Mouse (Mus musculus) forebrain, embryonic 11.5 days (tissue): ENCODE results near the gene Rtn4. TPM values are rescaled to one million over a fixed set of nuclear protein-coding genes. Genes with fewer than 3 reads are reported as not detected.
"Not testable (repeated sequence)": the region's sequence is repeated elsewhere in the genome, so short reads cannot be mapped to it uniquely, and the experiment has no call there.

Source experiments
- ATAC-seq: fragments of 200-750 bp; cut with Nextera tagmentation; replicated peaks from 2 replicates; pipeline ENCODE4 v1.8.0; 2017; ENCODE audit warnings: moderate TSS enrichment; ENCODE audit not compliant: low FRiP score
- DNase-seq: peaks from one replicate; pipeline ENCODE4 v3.0.0-alpha.2; 2017; ENCODE audit warnings: low spot score
- H3K27ac ChIP-seq: fragments of 300-500 bp; sonication (generic); 2 replicates; pipeline ENCODE4 v1.5.1; 2014; ENCODE audit warnings: low read depth, low read length
- H3K27me3 ChIP-seq: fragments of 300-500 bp; sonication (generic); 2 replicates; pipeline ENCODE4 v1.6.1; 2014; ENCODE audit warnings: mild to moderate bottlenecking, low read length, mixed read lengths; ENCODE audit not compliant: control insufficient read depth, insufficient read depth
- H3K36me3 ChIP-seq: fragments of 300-500 bp; sonication (generic); 2 replicates; pipeline ENCODE4 v1.6.1; 2014; ENCODE audit warnings: mild to moderate bottlenecking, low read length, moderate library complexity, mixed read lengths; ENCODE audit not compliant: control insufficient read depth, insufficient read depth
- H3K4me1 ChIP-seq: fragments of 300-500 bp; sonication (generic); replicated peaks from 2 replicates; pipeline ENCODE4 v1.6.1; 2014; ENCODE audit warnings: low read length, mixed read lengths; ENCODE audit not compliant: control insufficient read depth, insufficient read depth
- H3K4me2 ChIP-seq: fragments of 300-500 bp; sonication (generic); 2 replicates; pipeline ENCODE4 v1.6.1; 2014; ENCODE audit warnings: low read depth, mild to moderate bottlenecking, low read length, moderate library complexity, mixed read lengths; ENCODE audit not compliant: severe bottlenecking
- H3K4me3 ChIP-seq: fragments of 300-500 bp; sonication (generic); 2 replicates; pipeline ENCODE4 v1.5.1; 2014; ENCODE audit warnings: low read depth, low read length
- H3K9ac ChIP-seq: fragments of 300-500 bp; sonication (generic); 2 replicates; pipeline ENCODE4 v1.6.1; 2014; ENCODE audit warnings: low read length
- H3K9me3 ChIP-seq: fragments of 300-500 bp; sonication (generic); 2 replicates; pipeline ENCODE4 v1.6.1; 2016; ENCODE audit warnings: low read length, mixed read lengths; ENCODE audit not compliant: control insufficient read depth
- WGBS: fragments of 180-500 bp; shearing (Covaris S2); extraction: QIAGEN DNeasy Blood & Tissue Kit; methylation state at CpG from one replicate; pipeline ENCODE4 v1.1.7; 2014; 5-methylcytosine and 5-hydroxymethylcytosine counted together
- polyA plus RNA-seq: library from polyadenylated mRNA; unstranded; fragments of >200 nt; fragmentation: Nextera tagmentation; extraction: Ambion mirVana; gene quantifications from 2 replicates; pipeline ENCODE4 v1.2.1, GENCODE M21; 2014

The Rtn4 gene
- polyA plus RNA-seq, 1 experiment from 2014 or later, result 70.0 TPM

GRCm38 (mm10) chr11:29747365-29747764, 54.6 kb downstream of the Rtn4 start:
- no peak for DNase-seq
- peaks cover 4% of the 10 kb centered on the region; the same call in 1 of the 2 replicates for H3K36me3 ChIP-seq
- ATAC-seq, result no peak
- no peaks in the 10 kb centered on the region for H3K9me3 ChIP-seq
- no peak overlapping the region for H3K9ac ChIP-seq
- H3K27me3 ChIP-seq, result no peaks in the 10 kb centered on the region
- no peak overlapping the region for H3K4me3 ChIP-seq
- WGBS, result 93% methylated on average over 3 of the region's 3 CpGs
- H3K4me2 ChIP-seq, result no peak overlapping the region
- no peaks in the 10 kb centered on the region for H3K4me1 ChIP-seq
- H3K27ac ChIP-seq, result no peak overlapping the region

DNA sequence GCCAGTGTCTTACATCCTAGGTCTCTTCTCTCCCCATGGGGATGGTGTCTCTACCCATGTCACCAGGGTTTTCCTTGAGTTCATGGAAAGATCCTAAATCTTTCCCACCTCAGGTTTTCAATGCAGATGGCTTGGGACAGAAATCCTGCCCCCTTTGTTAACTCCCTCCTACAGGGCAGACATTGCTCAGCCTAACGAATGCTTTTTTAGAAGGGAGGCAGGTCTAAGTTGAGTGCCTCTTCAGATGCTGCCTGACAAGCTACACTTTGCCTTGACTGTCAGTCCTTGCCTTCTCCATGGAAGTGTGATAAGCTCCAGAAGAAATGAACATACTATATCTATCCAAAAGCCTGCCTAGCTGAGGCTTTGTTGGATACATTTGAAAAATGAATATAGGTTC, 55.1 kb downstream of the Rtn4 start:
- H3K27me3 ChIP-seq, result no peaks in the 10 kb centered on the region
- WGBS, result 69% methylated on average over 1 of the region's 1 CpGs
- H3K36me3 ChIP-seq, result peaks cover 4% of the 10 kb centered on the region; the same call in 1 of the 2 replicates
- no peak overlapping the region for H3K4me3 ChIP-seq
- no peak overlapping the region for H3K4me2 ChIP-seq
- no peaks in the 10 kb centered on the region for H3K9me3 ChIP-seq
- H3K9ac ChIP-seq, result no peak overlapping the region
- DNase-seq (no peak), ATAC-seq (no peak)
- no peaks in the 10 kb centered on the region for H3K4me1 ChIP-seq
- H3K27ac ChIP-seq, result no peak overlapping the region

DNA sequence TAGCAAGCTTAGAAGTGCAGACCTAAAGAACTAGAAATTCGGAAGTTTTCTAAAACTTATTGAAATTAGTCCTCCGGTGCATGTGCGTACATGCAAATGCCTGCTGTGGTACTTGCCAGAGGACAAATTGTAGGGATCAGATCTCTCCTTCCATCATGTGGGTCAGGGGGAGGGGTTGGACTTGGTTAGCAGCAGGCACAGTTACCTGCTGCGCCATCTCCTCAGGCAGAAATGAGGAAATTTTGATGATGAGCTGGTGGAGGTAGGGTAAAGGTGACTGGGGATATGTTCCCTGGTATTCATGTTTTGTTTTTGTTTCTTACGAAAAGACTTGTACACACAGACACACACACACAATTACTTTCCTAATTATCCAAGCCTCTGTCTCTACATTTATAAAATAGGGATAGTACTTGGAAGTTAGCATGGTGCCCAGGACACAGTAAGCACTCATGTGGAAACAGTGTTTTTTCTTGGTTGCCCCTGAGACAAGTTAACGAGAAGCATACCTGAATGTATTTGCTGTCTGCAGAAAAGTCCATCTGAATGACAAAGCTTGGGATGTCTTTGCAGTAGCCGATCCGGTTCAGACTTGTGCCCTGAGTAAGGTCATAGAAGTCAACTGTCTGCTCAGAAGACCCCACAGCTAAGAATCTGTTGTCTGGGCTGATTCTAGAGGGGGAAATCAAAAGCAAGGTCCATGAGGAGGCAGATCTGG, 56.2 kb downstream of the Rtn4 start:
- Histone ChIP-seq H3K4me2 (no peak overlapping the region), H3K27me3 (no peaks in the 10 kb centered on the region), H3K36me3 (peaks cover 4% of the 10 kb centered on the region; the same call in 1 of the 2 replicates), H3K4me3 (no peak overlapping the region), H3K9ac (no peak overlapping the region), H3K9me3 (no peaks in the 10 kb centered on the region), H3K4me1 (no peaks in the 10 kb centered on the region), H3K27ac (no peak overlapping the region)
- no peak for ATAC-seq
- DNase-seq, result no peak
- 86% methylated on average over 8 of the region's 8 CpGs for WGBS

DNA sequence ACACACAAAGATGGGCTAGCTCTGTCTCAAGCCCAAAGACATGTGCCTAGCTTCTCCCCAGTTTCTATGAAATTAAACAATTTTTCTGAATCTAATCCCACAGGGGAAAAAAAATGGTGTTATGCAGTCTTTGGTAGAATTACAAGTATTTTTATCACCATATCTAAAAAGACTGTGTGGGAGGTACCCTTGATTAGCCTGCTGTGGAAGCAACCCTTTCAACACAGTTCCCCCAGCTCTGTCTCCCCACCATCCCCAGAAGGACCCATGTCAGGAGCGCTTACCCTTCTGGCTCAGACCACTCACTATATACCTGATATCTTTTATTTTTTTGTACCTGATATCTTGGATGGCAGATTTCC, 56.7 kb downstream of the Rtn4 start:
- H3K9ac ChIP-seq, result no peak overlapping the region
- no peak for DNase-seq

DNA sequence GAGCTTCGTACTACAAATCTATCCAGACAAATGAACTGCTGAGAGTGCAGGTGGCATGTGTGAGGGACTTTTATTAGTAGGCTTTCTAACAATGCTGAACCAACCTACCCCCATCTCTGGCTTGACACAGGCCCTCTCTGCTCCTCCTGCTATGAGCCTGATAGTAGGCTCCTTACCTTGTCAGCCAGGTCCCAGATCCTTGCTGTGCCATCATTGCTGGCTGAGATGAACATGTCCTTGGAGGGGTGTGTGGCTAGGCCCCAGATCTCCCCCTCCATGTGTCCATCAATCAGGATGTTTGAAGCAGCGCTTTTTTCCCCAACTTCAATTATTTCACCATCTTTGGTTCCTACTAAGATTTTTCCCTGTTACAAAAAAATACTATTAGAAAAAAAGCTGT, 58.3 kb downstream of the Rtn4 start:
- Histone ChIP-seq H3K4me2 (no peak overlapping the region), H3K9me3 (no peaks in the 10 kb centered on the region), H3K27me3 (no peaks in the 10 kb centered on the region), H3K4me3 (no peak overlapping the region), H3K27ac (no peak overlapping the region), H3K4me1 (no peaks in the 10 kb centered on the region), H3K9ac (no peak overlapping the region), H3K36me3 (peaks cover 3% of the 10 kb centered on the region; the same call in 1 of the 2 replicates)
- 91% methylated on average over 2 of the region's 2 CpGs for WGBS
- DNase-seq (no peak), ATAC-seq (no peak)

More for the DNA sequence above, 56.7 kb downstream of the Rtn4 start:
- no peak overlapping the region for H3K27ac ChIP-seq
- H3K27me3 ChIP-seq, result no peaks in the 10 kb centered on the region
- WGBS, result 100% methylated on average over 1 of the region's 1 CpGs
- H3K4me2 ChIP-seq, result no peak overlapping the region
- ATAC-seq, result no peak
- H3K4me1 ChIP-seq, result no peaks in the 10 kb centered on the region
- no peaks in the 10 kb centered on the region for H3K9me3 ChIP-seq
- H3K4me3 ChIP-seq, result no peak overlapping the region
- H3K36me3 ChIP-seq, result peaks cover 4% of the 10 kb centered on the region; the same call in 1 of the 2 replicates

- Histone ChIP-seq H3K27me3 (no peaks in the 10 kb centered on the region), H3K4me1 (no peaks in the 10 kb centered on the region), H3K9ac (no peak overlapping the region), H3K4me3 (no peak overlapping the region), H3K36me3 (no peaks in the 10 kb centered on the region), H3K9me3 (no peaks in the 10 kb centered on the region), H3K27ac (no peak overlapping the region), H3K4me2 (no peak overlapping the region)
- DNase-seq, result no peak
- WGBS, result 88% methylated on average over 14 of the region's 14 CpGs
- ATAC-seq, result no peak
Measured at GRCm38 (mm10) chr11:29751648-29752611, 59.2 kb downstream of the Rtn4 start.

DNA sequence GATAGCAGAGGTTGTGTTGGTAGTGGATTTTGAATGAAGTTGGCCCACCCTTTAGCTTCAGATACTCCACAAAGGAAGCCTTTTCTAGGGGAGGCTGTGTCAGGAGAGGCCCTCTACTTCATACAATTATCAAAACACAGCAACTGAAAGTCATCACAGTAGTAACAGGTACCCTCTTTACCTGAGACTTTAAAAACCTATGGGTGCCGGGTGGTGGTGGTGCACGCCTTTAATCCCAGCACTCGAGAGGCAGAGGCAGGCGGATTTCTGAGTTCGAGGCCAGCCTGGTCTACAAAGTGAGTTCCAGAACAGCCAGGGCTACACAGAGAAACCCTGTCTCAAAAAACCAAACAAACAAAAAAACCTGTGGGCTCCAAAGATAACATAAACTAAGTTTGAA, 63.3 kb downstream of the Rtn4 start:
- not testable (repeated sequence) for H3K4me1 ChIP-seq, H3K36me3 ChIP-seq, H3K9me3 ChIP-seq, H3K9ac ChIP-seq, H3K27me3 ChIP-seq, H3K4me2 ChIP-seq, H3K4me3 ChIP-seq, DNase-seq, ATAC-seq, H3K27ac ChIP-seq
- 94% methylated on average over 5 of the region's 5 CpGs for WGBS

DNA sequence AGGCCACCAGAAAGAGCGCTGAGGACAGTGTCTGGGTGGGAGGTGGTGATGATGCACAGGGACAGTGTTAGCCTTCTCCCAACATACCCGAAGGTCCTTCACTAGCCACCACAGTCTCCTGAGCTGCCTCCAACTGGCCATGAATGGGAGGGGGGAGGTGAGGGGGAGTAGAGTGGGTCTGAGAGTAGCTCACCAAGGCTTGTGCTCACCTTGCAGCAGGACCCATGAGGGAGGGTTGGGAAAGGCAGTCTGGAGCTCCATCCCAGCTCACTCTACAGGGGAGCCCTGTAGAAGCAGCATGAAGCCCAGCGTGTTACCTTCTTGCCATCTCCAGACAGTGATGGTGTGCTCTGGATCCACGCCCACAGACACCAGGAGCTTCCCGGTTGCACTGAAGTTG, 65.9 kb downstream of the Rtn4 start:
- Histone ChIP-seq H3K36me3 (no peaks in the 10 kb centered on the region), H3K4me1 (no peaks in the 10 kb centered on the region), H3K27ac (no peak overlapping the region), H3K9ac (no peak overlapping the region), H3K4me3 (no peak overlapping the region), H3K4me2 (no peak overlapping the region), H3K27me3 (no peaks in the 10 kb centered on the region), H3K9me3 (no peaks in the 10 kb centered on the region)
- ATAC-seq (no peak), DNase-seq (no peak)
- 90% methylated on average over 5 of the region's 5 CpGs for whole genome bisulfite sequencing
